Mouse (Mus musculus) gastrocnemius, postnatal 36 days (tissue): Measurements from ENCODE around the gene Tent2. TPM values are rescaled to one million over a fixed set of nuclear protein-coding genes. Genes with fewer than 3 reads are reported as not detected.
"Not testable (repeated sequence)": the region's sequence is repeated elsewhere in the genome, so short reads cannot be mapped to it uniquely, and the experiment has no call there.

Source experiments
- DNase-seq, 2 experiments: peaks; one replicate each; pipeline ENCODE4 v3.0.0; 2022
- intact Hi-C: fragments of 180-260 bp; cut with DNase I; formaldehyde crosslinking; loops from one replicate; pipeline ENCODE4 v1.15.1; 2025
- long read RNA-seq, 2 experiments: library from polyadenylated mRNA; stranded (forward); transcript quantifications; one replicate each; pipeline ENCODE4 v2.0.0; 2021
- total RNA-seq, 2 experiments: library from RNA; stranded (reverse); gene quantifications; 2 replicates each; pipeline ENCODE4 v1.2.3; 2021

The Tent2 gene
- 10 to 100 TPM in 1 of 2 experiments, 1 to 10 TPM in 1; 9.7 to 12.6 TPM for total RNA-seq
- long read RNA-seq, experiment 1, partial matches to known transcripts = 0 of 10 reads
- long read RNA-seq, experiment 1, other reads (novel, unspliced or antisense) = 4 of 10 reads
- long read RNA-seq, experiment 2, partial matches to known transcripts = 0 of 8 reads
- long read RNA-seq, experiment 2, other reads (novel, unspliced or antisense) = 4 of 8 reads

DNA sequence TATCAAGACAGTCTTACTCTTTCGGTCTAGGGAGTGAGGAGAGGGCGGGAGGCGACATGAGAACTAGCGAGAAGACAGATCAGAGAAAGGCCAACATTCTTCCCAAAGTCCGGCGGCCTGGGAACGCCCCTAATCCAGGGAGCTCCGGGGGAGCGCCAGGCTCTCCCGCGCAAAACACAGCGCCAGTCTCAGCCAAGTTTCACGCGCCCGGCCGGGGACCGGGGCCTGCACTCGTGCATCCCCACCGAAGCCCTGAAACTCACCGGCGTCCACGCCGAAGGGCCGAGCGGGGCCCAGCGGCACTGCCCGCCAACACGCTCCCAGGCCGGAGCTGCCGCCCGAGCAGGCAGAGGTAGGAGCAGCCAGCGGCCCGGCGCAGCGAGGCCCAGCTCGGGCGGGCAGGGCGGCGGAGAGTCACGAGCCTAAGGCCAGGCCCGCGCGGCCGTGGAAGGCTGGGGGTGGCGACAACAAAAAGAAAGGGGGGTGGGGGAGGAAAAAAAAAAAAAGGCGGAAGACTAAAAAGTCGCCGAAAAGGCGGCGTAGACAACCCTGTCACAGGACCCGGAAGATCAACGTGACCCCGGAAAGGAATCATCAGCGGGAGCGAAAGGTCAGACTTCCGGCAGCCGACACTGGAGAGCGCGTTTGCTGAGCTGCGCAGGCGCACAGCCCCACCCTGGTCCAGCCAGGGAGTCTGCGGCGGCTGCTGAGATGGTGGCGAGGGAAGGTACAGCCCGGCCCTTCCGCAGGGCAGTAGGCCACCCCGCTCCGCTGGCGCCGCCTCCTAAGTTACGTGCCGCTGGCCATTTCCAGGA lies at the start of gene Tent2:
Gene Tent2 (minus strand): TSS at position 555 of the 815 bp plus-strand sequence.
- intact Hi-C loops = loop anchor here (5.0 kb wide), 1 partner anchor 50 kb away; no protein-coding TSS in a partner anchor
- peak; percentile 87 to 90 for DNase-seq

DNA sequence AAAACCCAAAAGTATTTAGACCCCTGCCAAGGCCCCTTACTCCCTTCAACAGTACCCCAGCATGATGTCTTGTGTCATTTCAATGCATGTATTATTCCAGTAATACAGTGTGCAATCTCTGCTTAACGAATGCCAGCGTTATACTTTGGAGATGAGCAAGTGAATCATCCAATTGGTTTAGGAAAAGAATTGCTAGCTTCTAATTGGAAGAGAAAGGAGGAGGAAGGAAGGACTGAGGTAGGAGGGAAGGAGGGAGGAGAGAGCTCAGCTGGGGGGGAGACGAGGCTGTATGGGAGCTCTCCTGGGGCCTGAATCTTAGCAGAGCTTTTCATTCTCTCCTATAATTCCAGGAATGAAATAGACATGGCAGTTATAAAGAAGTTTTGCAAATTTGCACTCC lies 49.0 kb upstream of the Tent2 start:
- no peak for DNase-seq
- intact Hi-C loops = loop anchor here (2.0 to 10.0 kb wide), 4 partner anchors 49 to 489 kb away; partner anchors contain the start of gene Tent2

DNA sequence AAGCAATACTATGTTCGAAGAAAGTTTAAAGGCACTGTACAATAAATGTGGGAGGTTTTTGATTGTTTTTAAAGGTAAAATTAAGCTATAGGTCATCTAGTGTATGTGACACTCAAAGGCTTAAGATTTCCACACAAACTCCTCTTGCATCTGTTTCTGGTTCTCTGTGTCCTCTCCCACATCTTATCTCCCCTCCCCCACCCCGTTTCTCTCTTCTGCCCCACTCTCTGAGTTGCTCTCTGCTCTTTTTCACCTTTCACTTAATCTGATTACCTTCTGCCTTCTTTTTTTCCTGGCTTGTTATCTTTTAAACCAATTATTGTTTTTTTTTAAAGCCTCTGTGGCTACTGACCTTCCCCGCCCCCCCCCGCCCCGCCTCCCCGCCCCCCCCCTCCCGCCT lies 47.4 kb upstream of the Tent2 start:
- no peak for DNase-seq
- intact Hi-C loops = no loop called here

- intact Hi-C loops = no loop called here
- DNase-seq = no peak
These were observed 46.9 kb upstream of the Tent2 start for GRCm38 (mm10) chr13:93239134-93239533.

GRCm38 (mm10) chr13:93237677-93238398 lies 45.7 kb upstream of the Tent2 start:
- intact Hi-C loops = no loop called here
- no peak for DNase-seq

DNA sequence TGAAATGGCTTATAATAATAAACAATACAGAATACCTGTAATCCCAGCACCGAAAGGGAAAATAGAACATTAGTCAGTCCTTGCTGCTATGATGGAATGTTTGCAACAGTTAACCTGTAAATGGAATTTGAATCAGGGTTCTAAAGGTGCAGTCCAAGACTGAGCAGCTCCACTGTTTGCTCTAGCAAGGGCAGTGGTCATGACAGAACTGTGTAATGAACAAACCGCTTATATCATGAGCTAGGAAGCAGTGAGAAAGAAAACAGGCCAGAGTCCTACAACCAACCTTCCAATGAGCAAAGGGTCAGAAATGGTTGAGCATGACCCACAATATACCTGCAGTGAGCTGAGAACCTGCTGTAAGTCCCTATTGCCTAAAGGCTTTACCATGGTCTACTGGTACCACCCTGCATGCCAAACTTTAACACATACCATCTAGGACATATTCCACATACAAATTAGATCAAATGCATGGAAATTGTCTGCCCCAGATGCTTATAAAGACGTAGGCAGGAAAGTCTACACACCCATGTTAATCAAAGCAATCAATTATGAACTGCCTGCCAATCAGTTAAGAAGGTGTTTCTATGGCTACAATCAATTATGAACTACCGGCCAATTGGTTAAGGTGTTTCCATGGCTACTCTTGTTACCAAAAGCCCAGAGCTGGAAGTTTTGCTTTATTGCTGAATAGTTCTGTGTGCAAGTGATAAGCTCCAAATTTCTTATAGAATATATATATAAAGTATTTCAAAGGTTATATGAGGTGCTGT lies 42.3 kb upstream of the Tent2 start:
- no peak for DNase-seq
- intact Hi-C loops = no loop called here

- DNase-seq = no peak
- intact Hi-C loops = no loop called here
These were observed 40.1 kb upstream of the Tent2 start for GRCm38 (mm10) chr13:93232335-93232734.

GRCm38 (mm10) chr13:93231016-93231415 lies 38.8 kb upstream of the Tent2 start:
- intact Hi-C loops = no loop called here
- peak; percentile 32 to 47 for DNase-seq

DNA sequence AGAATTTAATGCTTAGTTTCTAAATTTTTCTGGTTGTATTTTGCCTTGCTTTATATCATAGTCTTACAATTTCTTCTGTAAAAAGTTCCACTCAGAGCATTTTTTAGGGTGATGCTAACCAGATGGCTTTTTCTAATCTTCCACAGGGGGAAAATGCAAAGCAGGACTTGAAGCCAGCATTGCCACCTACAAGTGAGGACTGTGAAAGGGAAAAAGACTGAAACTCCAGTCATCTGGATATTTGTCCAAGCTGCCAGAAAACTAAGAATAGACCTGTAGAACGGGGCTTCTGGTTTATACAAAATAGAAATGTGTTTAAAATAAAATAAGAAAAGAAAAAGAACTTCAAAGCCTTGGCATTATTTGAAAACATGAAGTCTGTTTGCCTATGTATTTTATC lies 19.6 kb upstream of the Tent2 start:
- no peak for DNase-seq

GRCm38 (mm10) chr13:93192646-93193026 lies 451 bp upstream of the Tent2 start:
- intact Hi-C loops = loop anchor here (5.0 kb wide), 1 partner anchor 50 kb away; no protein-coding TSS in a partner anchor
- no peak for DNase-seq

More for the DNA sequence above, 19.6 kb upstream of the Tent2 start:
- intact Hi-C loops = no loop called here

DNA sequence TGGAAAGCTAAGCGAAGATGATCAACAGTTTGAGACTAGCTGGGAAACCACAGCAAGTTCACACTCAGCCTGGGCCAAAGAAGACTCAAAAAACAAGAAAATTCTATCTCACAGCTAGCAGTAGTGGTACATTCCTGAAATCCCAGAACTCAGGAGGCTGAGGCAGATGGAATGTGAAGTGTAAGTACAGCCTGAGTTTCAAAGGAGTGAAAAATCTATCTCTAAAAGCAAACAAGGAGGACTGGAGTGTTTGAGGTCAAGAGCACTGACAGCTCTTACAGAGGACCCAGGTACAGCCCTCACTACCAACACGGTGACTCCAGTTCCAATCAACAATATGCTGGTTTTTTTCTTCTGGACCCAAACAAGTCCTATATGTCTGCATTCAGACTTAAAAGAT lies 2.8 kb downstream of the Tent2 start:
- intact Hi-C loops = no loop called here
- DNase-seq = no peak

DNA sequence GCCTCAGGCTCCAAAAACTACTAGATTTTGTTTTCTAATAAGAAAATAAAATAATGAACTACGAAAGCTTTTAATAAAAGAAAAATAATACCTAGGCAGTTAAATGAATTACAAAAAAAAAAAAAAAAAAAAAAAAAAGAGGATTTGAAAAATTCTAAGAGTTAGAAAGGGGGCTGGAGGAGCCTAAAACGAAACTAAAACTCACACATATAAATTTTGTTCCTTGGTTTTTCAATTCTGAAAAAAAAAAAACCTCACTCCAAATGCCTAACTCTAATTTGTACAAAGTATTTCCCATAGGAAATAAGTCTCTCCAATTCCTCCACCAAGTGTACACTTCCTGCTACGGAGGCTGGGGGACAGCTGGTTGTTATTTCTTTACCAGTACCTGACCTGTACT lies 3.4 kb downstream of the Tent2 start:
- no peak for DNase-seq
- intact Hi-C loops = no loop called here

GRCm38 (mm10) chr13:93187792-93188191 lies 4.4 kb downstream of the Tent2 start:
- intact Hi-C loops, DNase-seq: not testable (repeated sequence)

DNA sequence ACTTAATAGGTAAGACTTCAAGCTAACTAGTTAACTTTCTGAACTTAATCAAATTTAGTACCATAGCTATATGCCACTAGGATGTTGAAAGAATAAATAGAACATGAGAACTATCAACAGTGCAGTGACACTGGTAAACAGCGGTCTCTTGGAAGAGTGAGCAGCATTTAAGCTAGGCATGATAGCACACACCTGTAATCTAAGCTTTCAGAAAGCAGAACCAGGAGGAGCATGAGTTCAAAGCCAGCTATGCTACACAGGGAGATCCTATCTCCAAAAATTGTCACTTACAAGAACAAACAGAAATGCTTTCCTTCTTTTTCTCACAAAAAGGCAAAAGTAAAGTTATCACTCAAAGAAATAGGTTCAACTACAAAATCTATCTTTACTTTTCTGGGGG lies 11.8 kb downstream of the Tent2 start:
- intact Hi-C loops = no loop called here
- no peak for DNase-seq

DNA sequence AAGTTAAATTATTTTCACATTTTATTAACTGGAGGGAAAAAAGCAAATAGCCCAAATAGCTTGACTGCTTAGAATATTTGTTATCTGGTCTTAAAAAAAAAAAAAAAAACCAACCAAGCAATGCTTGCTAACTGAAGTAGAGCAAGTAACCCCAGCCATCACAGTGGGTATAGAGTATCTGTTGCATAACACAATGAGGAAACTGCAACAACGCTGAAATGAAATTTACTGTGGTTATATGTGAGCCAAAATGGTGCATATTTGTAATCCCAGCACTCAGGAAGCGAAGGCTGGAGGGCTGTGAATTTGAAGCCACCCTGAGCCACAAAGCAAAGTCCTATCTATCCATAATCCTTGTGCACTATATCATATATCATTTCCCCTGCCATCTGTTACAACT lies 12.7 kb downstream of the Tent2 start:
- no peak for DNase-seq
- intact Hi-C loops = no loop called here

- intact Hi-C loops = no loop called here
- DNase-seq = no peak
These were observed 14.6 kb downstream of the Tent2 start for GRCm38 (mm10) chr13:93177571-93177970.

- DNase-seq = no peak
- intact Hi-C loops = no loop called here
These were observed 28.9 kb downstream of the Tent2 start for GRCm38 (mm10) chr13:93163303-93163702.

GRCm38 (mm10) chr13:93162456-93162855 lies 29.7 kb downstream of the Tent2 start:
- DNase-seq = no peak
- intact Hi-C loops = no loop called here

GRCm38 (mm10) chr13:93158261-93158660 lies 33.9 kb downstream of the Tent2 start:
- DNase-seq = no peak
- intact Hi-C loops = no loop called here

DNA sequence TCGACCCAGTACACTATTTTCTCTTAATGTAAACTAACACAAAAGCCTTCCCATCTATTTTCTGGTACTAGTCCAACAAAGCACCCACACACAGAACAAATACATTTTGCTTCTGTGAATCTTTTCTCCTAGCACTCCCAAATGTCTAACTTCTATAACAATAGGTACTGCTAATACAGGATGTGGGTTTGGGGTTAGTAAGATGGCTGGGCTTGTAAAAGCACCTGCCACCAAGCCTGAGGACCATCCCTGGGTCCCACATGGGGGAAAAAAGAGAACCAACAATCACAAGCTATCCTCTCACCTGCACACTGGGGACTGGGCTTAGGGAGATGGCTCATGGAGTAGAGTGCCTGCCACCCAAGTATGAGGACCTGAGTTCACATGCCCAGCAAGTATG lies 38.9 kb downstream of the Tent2 start:
- intact Hi-C loops = no loop called here
- DNase-seq = no peak
